Mouse (Mus musculus) kidney, postnatal 0 days (tissue): ENCODE measurements around the gene Hcn3. TPM values are rescaled to one million over a fixed set of nuclear protein-coding genes. Genes with fewer than 3 reads are reported as not detected.

Experiments used
- ATAC-seq: fragments of 200-750 bp; cut with Nextera tagmentation; replicated peaks from 2 replicates; pipeline ENCODE4 v1.8.0; 2017; ENCODE audit warnings: low read depth, moderate number of reproducible peaks, moderate TSS enrichment, moderate library complexity; ENCODE audit not compliant: low FRiP score
- DNase-seq: peaks from one replicate; pipeline ENCODE4 v3.0.0-alpha.2; 2016; ENCODE audit warnings: low spot score
- H3K27ac ChIP-seq: fragments of 300-500 bp; sonication (generic); 2 replicates; pipeline ENCODE4 v1.5.1; 2014; ENCODE audit warnings: mild to moderate bottlenecking
- H3K27me3 ChIP-seq: fragments of 300-500 bp; sonication (generic); 2 replicates; pipeline ENCODE4 v1.6.1; 2014; ENCODE audit warnings: low read length, mixed read lengths; ENCODE audit not compliant: insufficient read depth
- H3K36me3 ChIP-seq: fragments of 300-500 bp; sonication (generic); 2 replicates; pipeline ENCODE4 v1.6.1; 2014; ENCODE audit warnings: low read length, mixed read lengths; ENCODE audit not compliant: insufficient read depth
- H3K4me1 ChIP-seq: fragments of 300-500 bp; sonication (generic); replicated peaks from 2 replicates; pipeline ENCODE4 v1.6.1; 2014; ENCODE audit warnings: antibody characterized with exemption, low read length, mixed read lengths; ENCODE audit not compliant: insufficient read depth
- H3K4me2 ChIP-seq: fragments of 300-500 bp; sonication (generic); 2 replicates; pipeline ENCODE4 v1.6.1; 2014; ENCODE audit warnings: mild to moderate bottlenecking, low read length, moderate library complexity, mixed read lengths
- H3K4me3 ChIP-seq: fragments of 300-500 bp; sonication (generic); replicated peaks from 2 replicates; pipeline ENCODE4 v1.5.1; 2014; ENCODE audit warnings: low read depth, low read length
- H3K9ac ChIP-seq: fragments of 300-500 bp; sonication (generic); 2 replicates; pipeline ENCODE4 v1.6.1; 2014; ENCODE audit warnings: low read depth, low read length
- H3K9me3 ChIP-seq: fragments of 300-500 bp; sonication (generic); replicated peaks from 2 replicates; pipeline ENCODE4 v1.6.1; 2016; ENCODE audit warnings: low read length, inconsistent platforms, mixed read lengths
- CTCF ChIP-seq: IDR thresholded peaks from 2 replicates; pipeline ENCODE4 v1.5.1; 2016; ENCODE audit warnings: antibody characterized with exemption, low read depth, mild to moderate bottlenecking, moderate library complexity
- WGBS: fragments of 180-500 bp; shearing (Covaris S2); extraction: QIAGEN DNeasy Blood & Tissue Kit; methylation state at CpG from one replicate; pipeline ENCODE4 v1.1.7; 2014; 5-methylcytosine and 5-hydroxymethylcytosine counted together
- polyA plus RNA-seq: library from polyadenylated mRNA; unstranded; fragments of >200 nt; fragmentation: Nextera tagmentation; extraction: Ambion mirVana; gene quantifications from 2 replicates; pipeline ENCODE4 v1.2.1, GENCODE M21; 2015

Gene Hcn3
- polyA plus RNA-seq, 1 experiment from 2014 or later, result 0.91 TPM

GRCm38 (mm10) chr3:89152084-89152835 is 7.7 kb downstream of the Hcn3 start:
- 48% methylated on average over 17 of the region's 17 CpGs for WGBS
- DNase-seq (no peak), ATAC-seq (no peak)
- TF ChIP-seq CTCF, result no peak
- H3K27me3 ChIP-seq, result no peaks in the 10 kb centered on the region
- H3K27ac ChIP-seq, result no peak overlapping the region
- no peak overlapping the region for H3K9ac ChIP-seq
- H3K4me3 ChIP-seq, result no peak overlapping the region
- H3K4me1 ChIP-seq, result 0 out of 2 replicates have a peak, but pooled peaks cover 4% of the 10 kb centered on the region
- H3K9me3 ChIP-seq, result no peaks in the 10 kb centered on the region
- H3K36me3 ChIP-seq, result no peaks in the 10 kb centered on the region
- no peak overlapping the region for H3K4me2 ChIP-seq

GRCm38 (mm10) chr3:89148567-89148966 is 11.4 kb downstream of the Hcn3 start:
- WGBS, result 61% methylated on average over 14 of the region's 14 CpGs

GRCm38 (mm10) chr3:89147979-89148311 is 12.1 kb downstream of the Hcn3 start:
- Histone ChIP-seq H3K9ac (0 out of 2 replicates have a peak overlapping the region, but pooled peaks have one; percentile 35), H3K4me2 (peak overlapping the region; percentile 59), H3K36me3 (no peaks in the 10 kb centered on the region), H3K4me1 (0 out of 2 replicates have a peak, but pooled peaks cover 4% of the 10 kb centered on the region), H3K9me3 (no peaks in the 10 kb centered on the region), H3K27ac (no peak overlapping the region), H3K27me3 (no peaks in the 10 kb centered on the region), H3K4me3 (peak overlapping the region; percentile 23)
- ATAC-seq (peak; percentile 44), DNase-seq (peak; percentile 14)
- no peak for TF ChIP-seq CTCF
- 7% methylated on average over 15 of the region's 15 CpGs for WGBS

More at GRCm38 (mm10) chr3:89148567-89148966, 11.4 kb downstream of the Hcn3 start:
- Histone ChIP-seq H3K27me3 (no peaks in the 10 kb centered on the region), H3K4me2 (no peak overlapping the region), H3K4me3 (no peak overlapping the region), H3K9ac (no peak overlapping the region), H3K9me3 (no peaks in the 10 kb centered on the region), H3K27ac (no peak overlapping the region), H3K36me3 (no peaks in the 10 kb centered on the region), H3K4me1 (0 out of 2 replicates have a peak, but pooled peaks cover 4% of the 10 kb centered on the region)
- no peak for DNase-seq
- no peak for TF ChIP-seq CTCF
- no peak for ATAC-seq

GRCm38 (mm10) chr3:89147101-89147978 is 12.7 kb downstream of the Hcn3 start:
- TF ChIP-seq CTCF, result peak; percentile 25; the same call in 1 of the 2 replicates
- Histone ChIP-seq H3K9ac (0 out of 2 replicates have a peak overlapping the region, but pooled peaks have one; percentile 35), H3K4me2 (peak overlapping the region; percentile 59), H3K4me3 (peak overlapping the region; percentile 23), H3K9me3 (no peaks in the 10 kb centered on the region), H3K4me1 (0 out of 2 replicates have a peak, but pooled peaks cover 4% of the 10 kb centered on the region), H3K27me3 (no peaks in the 10 kb centered on the region), H3K27ac (no peak overlapping the region), H3K36me3 (no peaks in the 10 kb centered on the region)
- ATAC-seq (peak; percentile 84), DNase-seq (peak; percentile 44)
- 27% methylated on average over 26 of the region's 26 CpGs for WGBS

GRCm38 (mm10) chr3:89145566-89145965 is 14.4 kb downstream of the Hcn3 start:
- Histone ChIP-seq H3K9me3 (no peaks in the 10 kb centered on the region), H3K36me3 (no peaks in the 10 kb centered on the region), H3K4me1 (0 out of 2 replicates have a peak, but pooled peaks cover 4% of the 10 kb centered on the region), H3K27me3 (no peaks in the 10 kb centered on the region), H3K9ac (no peak overlapping the region), H3K4me3 (no peak overlapping the region), H3K4me2 (no peak overlapping the region), H3K27ac (no peak overlapping the region)
- WGBS, result 40% methylated on average over 8 of the region's 8 CpGs
- ATAC-seq (no peak), DNase-seq (no peak)
- no peak for TF ChIP-seq CTCF

- TF ChIP-seq CTCF, result no peak
- 73% methylated on average over 10 of the region's 10 CpGs for whole genome bisulfite sequencing
- no peak for DNase-seq
Measured at GRCm38 (mm10) chr3:89144821-89145220, 15.2 kb downstream of the Hcn3 start.

More at GRCm38 (mm10) chr3:89144821-89145220, 15.2 kb downstream of the Hcn3 start:
- no peak for ATAC-seq
- Histone ChIP-seq H3K27me3 (no peaks in the 10 kb centered on the region), H3K27ac (no peak overlapping the region), H3K36me3 (no peaks in the 10 kb centered on the region), H3K4me1 (0 out of 2 replicates have a peak, but pooled peaks cover 4% of the 10 kb centered on the region), H3K4me3 (no peak overlapping the region), H3K9ac (no peak overlapping the region), H3K9me3 (no peaks in the 10 kb centered on the region), H3K4me2 (no peak overlapping the region)
